Mouse (Mus musculus) liver, embryonic 14.5 days (tissue): ENCODE measurements at regions not wholly inside any gene's neighbourhood (a gene's known extent, or its start where the extent isn't known, plus 50 kb on each side); places are given as distances from the start of the nearest gene placed in this dataset.

Source experiments
- ATAC-seq: fragments of 200-750 bp; cut with Nextera tagmentation; 2 replicates; pipeline ENCODE4 v1.8.0; 2017; ENCODE audit warnings: moderate number of reproducible peaks, mild to moderate bottlenecking, moderate library complexity; ENCODE audit not compliant: insufficient read depth
- DNase-seq, 3 experiments: peaks; one replicate each; pipeline ENCODE4 v3.0.0-alpha.2; 2012 to 2013; ENCODE audit warnings: low read depth in 3 of 3, low spot score in 3 of 3
- H3K27ac ChIP-seq: fragments of 300-500 bp; sonication (generic); 2 replicates; pipeline ENCODE4 v1.5.1; 2014; ENCODE audit warnings: moderate library complexity, mild to moderate bottlenecking, control low read depth, inconsistent platforms
- H3K27me3 ChIP-seq: fragments of 300-500 bp; sonication (generic); 2 replicates; pipeline ENCODE4 v1.6.1; 2014; ENCODE audit warnings: mild to moderate bottlenecking, low read length, moderate library complexity; ENCODE audit not compliant: control insufficient read depth, insufficient read depth
- H3K36me3 ChIP-seq: fragments of 300-500 bp; sonication (generic); replicated peaks from 2 replicates; pipeline ENCODE4 v1.6.1; 2014; ENCODE audit warnings: low read depth; ENCODE audit not compliant: control insufficient read depth, insufficient read depth
- H3K4me1 ChIP-seq, 2 experiments: fragments of 200-500 bp in 1 of 2; fragments of 300-500 bp in 1 of 2; sonication (generic) in 1 of 2; replicated peaks; 2 replicates each; pipeline ENCODE4 v1.6.1; 2012 to 2014; ENCODE audit warnings: antibody characterized with exemption in 1 of 2, inconsistent platforms in 1 of 2, low read length in 1 of 2; ENCODE audit not compliant: control insufficient read depth in 2 of 2, insufficient read depth in 2 of 2
- H3K4me2 ChIP-seq: fragments of 300-500 bp; sonication (generic); 2 replicates; pipeline ENCODE4 v1.6.1; 2014; ENCODE audit warnings: low read depth, mild to moderate bottlenecking, control low read depth, moderate library complexity
- H3K4me3 ChIP-seq, 2 experiments: fragments of 200-500 bp in 1 of 2; fragments of 300-500 bp in 1 of 2; sonication (generic) in 1 of 2; 2 replicates each; pipeline ENCODE4 v1.5.1; 2012 to 2014; ENCODE audit warnings: low read depth in 2 of 2, low read length in 2 of 2, mild to moderate bottlenecking in 2 of 2, control low read depth in 1 of 2, inconsistent platforms in 1 of 2, moderate library complexity in 1 of 2; ENCODE audit not compliant: insufficient read depth in 1 of 2
- H3K9ac ChIP-seq: fragments of 300-500 bp; sonication (generic); replicated peaks from 2 replicates; pipeline ENCODE4 v1.6.1; 2014; ENCODE audit warnings: mild to moderate bottlenecking, control low read depth, moderate library complexity
- H3K9me3 ChIP-seq: fragments of 300-500 bp; sonication (generic); 2 replicates; pipeline ENCODE4 v1.6.1; 2016; ENCODE audit warnings: low read length, mixed read lengths; ENCODE audit not compliant: control insufficient read depth
- CTCF ChIP-seq: IDR thresholded peaks from 2 replicates; pipeline ENCODE4 v1.5.1; 2016; ENCODE audit warnings: antibody characterized with exemption, low read depth, control low read depth
- EP300 ChIP-seq: IDR thresholded peaks from 2 replicates; pipeline ENCODE4 v1.6.1; 2016; ENCODE audit warnings: antibody characterized with exemption, low read depth
- WGBS: fragments of 180-500 bp; shearing (Covaris S2); extraction: QIAGEN DNeasy Blood & Tissue Kit; methylation state at CpG from one replicate; pipeline ENCODE4 v1.1.7; 2014; ENCODE audit not compliant: insufficient replicate concordance; 5-methylcytosine and 5-hydroxymethylcytosine counted together

GRCm38 (mm10) chr15:60226335-60226938, 210.0 kb upstream of the 4933412E24Rik start:
- H3K36me3 ChIP-seq = no peaks in the 10 kb centered on the region
- H3K4me2 ChIP-seq = no peak overlapping the region
- WGBS = 49% methylated on average over 4 of the region's 4 CpGs
- TF ChIP-seq CTCF (no peak), EP300 (no peak)
- no peaks in the 10 kb centered on the region for H3K4me1 ChIP-seq
- no peaks in the 10 kb centered on the region for H3K9me3 ChIP-seq
- ATAC-seq (no peak), DNase-seq (no peak)
- no peak overlapping the region for H3K9ac ChIP-seq
- no peaks in the 10 kb centered on the region for H3K27me3 ChIP-seq
- no peak overlapping the region for H3K27ac ChIP-seq
- no peak overlapping the region for H3K4me3 ChIP-seq

GRCm38 (mm10) chr15:60195070-60195469, 178.7 kb upstream of the 4933412E24Rik start:
- TF ChIP-seq EP300 (no peak), CTCF (no peak)
- Histone ChIP-seq H3K4me3 (no peak overlapping the region), H3K9me3 (no peaks in the 10 kb centered on the region), H3K9ac (no peak overlapping the region), H3K27ac (no peak overlapping the region), H3K27me3 (no peaks in the 10 kb centered on the region), H3K4me1 (no peaks in the 10 kb centered on the region), H3K36me3 (no peaks in the 10 kb centered on the region), H3K4me2 (no peak overlapping the region)
- ATAC-seq (no peak), DNase-seq (no peak)

- ATAC-seq (no peak), DNase-seq (no peak)
- H3K4me2 ChIP-seq = no peak overlapping the region
- WGBS = 61% methylated on average over 3 of the region's 3 CpGs
- no peaks in the 10 kb centered on the region for H3K36me3 ChIP-seq
- H3K4me3 ChIP-seq = no peak overlapping the region
- no peak overlapping the region for H3K9ac ChIP-seq
- no peak overlapping the region for H3K27ac ChIP-seq
- H3K4me1 ChIP-seq = no peaks in the 10 kb centered on the region
- no peaks in the 10 kb centered on the region for H3K9me3 ChIP-seq
- TF ChIP-seq CTCF (no peak), EP300 (no peak)
- no peaks in the 10 kb centered on the region for H3K27me3 ChIP-seq
Observed at GRCm38 (mm10) chr15:60193157-60193556, 176.7 kb upstream of the 4933412E24Rik start.

GRCm38 (mm10) chr15:60187002-60187715, 170.7 kb upstream of the 4933412E24Rik start:
- no peaks in the 10 kb centered on the region for H3K9me3 ChIP-seq
- 43% methylated on average over 5 of the region's 5 CpGs for WGBS
- H3K27ac ChIP-seq = no peak overlapping the region
- H3K36me3 ChIP-seq = no peaks in the 10 kb centered on the region
- H3K9ac ChIP-seq = no peak overlapping the region
- H3K27me3 ChIP-seq = no peaks in the 10 kb centered on the region
- DNase-seq (no peak), ATAC-seq (no peak)
- no peak overlapping the region for H3K4me3 ChIP-seq
- no peaks in the 10 kb centered on the region for H3K4me1 ChIP-seq
- TF ChIP-seq EP300 (no peak), CTCF (no peak)
- no peak overlapping the region for H3K4me2 ChIP-seq

- ATAC-seq (no peak), DNase-seq (peak; percentile 6 to 44 (median 38))
- no peak overlapping the region for H3K4me3 ChIP-seq
- no peak overlapping the region for H3K27ac ChIP-seq
- no peaks in the 10 kb centered on the region for H3K36me3 ChIP-seq
- TF ChIP-seq CTCF (no peak), EP300 (no peak)
- WGBS = 12% methylated on average over 6 of the region's 6 CpGs
- no peaks in the 10 kb centered on the region for H3K27me3 ChIP-seq
- no peak overlapping the region for H3K9ac ChIP-seq
- H3K9me3 ChIP-seq = no peaks in the 10 kb centered on the region
- H3K4me1 ChIP-seq = no peaks in the 10 kb centered on the region
- no peak overlapping the region for H3K4me2 ChIP-seq
Observed at GRCm38 (mm10) chr15:60141554-60142070, 125.2 kb upstream of the 4933412E24Rik start.
